Mouse (Mus musculus): Measurements from ENCODE around the gene Mroh8. TPM values are rescaled to one million over a fixed set of nuclear protein-coding genes. Genes with fewer than 3 reads are reported as not detected.

Gene Mroh8
- polyA plus RNA-seq, 1 experiment from 2014 or later, result 0.39 TPM

- no peaks in the 10 kb centered on the region for H3K9me3 ChIP-seq (ENCODE audit: control insufficient read depth, low read length)
- peak within 1 kb of the TSS; percentile 81 for H3K4me3 ChIP-seq (ENCODE audit: low read depth, low read length)
- peak within 1 kb of the TSS; percentile 76 for H3K4me2 ChIP-seq (ENCODE audit: low read depth, severe bottlenecking)
- H3K4me1 ChIP-seq (ENCODE audit: control insufficient read depth, insufficient read depth, low read length), result peaks cover 13% of the 10 kb centered on the region
- DNase-seq (ENCODE audit: low spot score), result peak; percentile 98
- peaks cover 8% of the 10 kb centered on the region for H3K36me3 ChIP-seq (ENCODE audit: control insufficient read depth, insufficient read depth, low read length)
- peak; percentile 100 for ATAC-seq (ENCODE audit: insufficient number of reproducible peaks, low FRiP score, low TSS enrichment, low read depth)
- under 1% methylated on average over 63 of the region's 64 CpGs for WGBS
- no peaks in the 10 kb centered on the region for H3K27me3 ChIP-seq (ENCODE audit: control insufficient read depth, insufficient read depth, low read length)
- H3K27ac ChIP-seq (replicated peaks; ENCODE audit: low read depth, low read length), result peak within 1 kb of the TSS; percentile 90
- H3K9ac ChIP-seq (ENCODE audit: low read length), result peak within 1 kb of the TSS; percentile 95
These were observed 483 bp downstream of the Mroh8 start, which contains the start of gene Rpn2 for GRCm38 (mm10) chr2:157278717-157279415. Gene Rpn2 (plus strand): TSS chr2:157279017.

- Histone ChIP-seq H3K27me3 (ENCODE audit: control insufficient read depth, insufficient read depth, low read length) (no peaks in the 10 kb centered on the region), H3K4me2 (ENCODE audit: low read depth, severe bottlenecking) (no peak overlapping the region), H3K4me1 (ENCODE audit: control insufficient read depth, insufficient read depth, low read length) (0 out of 2 replicates have a peak, but pooled peaks cover 6% of the 10 kb centered on the region), H3K36me3 (ENCODE audit: control insufficient read depth, insufficient read depth, low read length) (no peaks in the 10 kb centered on the region), H3K9me3 (ENCODE audit: control insufficient read depth, low read length) (no peaks in the 10 kb centered on the region), H3K27ac (replicated peaks; ENCODE audit: low read depth, low read length) (0 out of 2 replicates have a peak overlapping the region, but pooled peaks have one; percentile 21), H3K9ac (ENCODE audit: low read length) (no peak overlapping the region), H3K4me3 (ENCODE audit: low read depth, low read length) (no peak overlapping the region)
- DNase-seq (ENCODE audit: low spot score), result no peak
- WGBS, result 59% methylated on average over 6 of the region's 6 CpGs
- no peak for ATAC-seq (ENCODE audit: insufficient number of reproducible peaks, low FRiP score, low TSS enrichment, low read depth)
These were observed 15.5 kb downstream of the Mroh8 start for GRCm38 (mm10) chr2:157263832-157264231.

- WGBS, result 92% methylated on average over 1 of the region's 1 CpGs
- Histone ChIP-seq H3K4me2 (ENCODE audit: low read depth, severe bottlenecking) (no peak overlapping the region), H3K4me1 (ENCODE audit: control insufficient read depth, insufficient read depth, low read length) (0 out of 2 replicates have a peak, but pooled peaks cover 6% of the 10 kb centered on the region), H3K36me3 (ENCODE audit: control insufficient read depth, insufficient read depth, low read length) (no peaks in the 10 kb centered on the region), H3K9me3 (ENCODE audit: control insufficient read depth, low read length) (no peaks in the 10 kb centered on the region), H3K27me3 (ENCODE audit: control insufficient read depth, insufficient read depth, low read length) (no peaks in the 10 kb centered on the region), H3K4me3 (ENCODE audit: low read depth, low read length) (no peak overlapping the region), H3K9ac (ENCODE audit: low read length) (no peak overlapping the region), H3K27ac (replicated peaks; ENCODE audit: low read depth, low read length) (no peak overlapping the region)
- DNase-seq (ENCODE audit: low spot score), result no peak
- no peak for ATAC-seq (ENCODE audit: insufficient number of reproducible peaks, low FRiP score, low TSS enrichment, low read depth)
These were observed 16.2 kb downstream of the Mroh8 start for GRCm38 (mm10) chr2:157263101-157263500.

GRCm38 (mm10) chr2:157262506-157262905, 16.8 kb downstream of the Mroh8 start:
- Histone ChIP-seq H3K27ac (replicated peaks; ENCODE audit: low read depth, low read length) (no peak overlapping the region), H3K9ac (ENCODE audit: low read length) (no peak overlapping the region), H3K4me2 (ENCODE audit: low read depth, severe bottlenecking) (no peak overlapping the region), H3K4me1 (ENCODE audit: control insufficient read depth, insufficient read depth, low read length) (0 out of 2 replicates have a peak, but pooled peaks cover 6% of the 10 kb centered on the region), H3K36me3 (ENCODE audit: control insufficient read depth, insufficient read depth, low read length) (no peaks in the 10 kb centered on the region), H3K9me3 (ENCODE audit: control insufficient read depth, low read length) (no peaks in the 10 kb centered on the region), H3K27me3 (ENCODE audit: control insufficient read depth, insufficient read depth, low read length) (no peaks in the 10 kb centered on the region), H3K4me3 (ENCODE audit: low read depth, low read length) (no peak overlapping the region)
- ATAC-seq (ENCODE audit: insufficient number of reproducible peaks, low FRiP score, low TSS enrichment, low read depth) (no peak), DNase-seq (ENCODE audit: low spot score) (no peak)
- WGBS, result 50% methylated on average over 9 of the region's 9 CpGs

GRCm38 (mm10) chr2:157261930-157262329, 17.4 kb downstream of the Mroh8 start:
- H3K27me3 ChIP-seq (ENCODE audit: control insufficient read depth, insufficient read depth, low read length), result no peaks in the 10 kb centered on the region
- ATAC-seq (ENCODE audit: insufficient number of reproducible peaks, low FRiP score, low TSS enrichment, low read depth) (no peak), DNase-seq (ENCODE audit: low spot score) (no peak)
- 78% methylated on average over 5 of the region's 5 CpGs for WGBS
- H3K4me2 ChIP-seq (ENCODE audit: low read depth, severe bottlenecking), result no peak overlapping the region
- no peaks in the 10 kb centered on the region for H3K9me3 ChIP-seq (ENCODE audit: control insufficient read depth, low read length)
- H3K4me3 ChIP-seq (ENCODE audit: low read depth, low read length), result no peak overlapping the region
- no peaks in the 10 kb centered on the region for H3K36me3 ChIP-seq (ENCODE audit: control insufficient read depth, insufficient read depth, low read length)
- 0 out of 2 replicates have a peak, but pooled peaks cover 6% of the 10 kb centered on the region for H3K4me1 ChIP-seq (ENCODE audit: control insufficient read depth, insufficient read depth, low read length)
- no peak overlapping the region for H3K27ac ChIP-seq (replicated peaks; ENCODE audit: low read depth, low read length)
- H3K9ac ChIP-seq (ENCODE audit: low read length), result no peak overlapping the region

- no peaks in the 10 kb centered on the region for H3K36me3 ChIP-seq (ENCODE audit: control insufficient read depth, insufficient read depth, low read length)
- no peaks in the 10 kb centered on the region for H3K27me3 ChIP-seq (ENCODE audit: control insufficient read depth, insufficient read depth, low read length)
- H3K27ac ChIP-seq (replicated peaks; ENCODE audit: low read depth, low read length), result no peak overlapping the region
- DNase-seq (ENCODE audit: low spot score) (peak; percentile 71), ATAC-seq (ENCODE audit: insufficient number of reproducible peaks, low FRiP score, low TSS enrichment, low read depth) (no peak)
- no peak overlapping the region for H3K4me2 ChIP-seq (ENCODE audit: low read depth, severe bottlenecking)
- no peak overlapping the region for H3K9ac ChIP-seq (ENCODE audit: low read length)
- no peaks in the 10 kb centered on the region for H3K9me3 ChIP-seq (ENCODE audit: control insufficient read depth, low read length)
- 9% methylated on average over 5 of the region's 5 CpGs for WGBS
- H3K4me1 ChIP-seq (ENCODE audit: control insufficient read depth, insufficient read depth, low read length), result 0 out of 2 replicates have a peak, but pooled peaks cover 6% of the 10 kb centered on the region
- H3K4me3 ChIP-seq (ENCODE audit: low read depth, low read length), result no peak overlapping the region
These were observed 19.6 kb downstream of the Mroh8 start for GRCm38 (mm10) chr2:157259720-157260119.

- ATAC-seq (ENCODE audit: insufficient number of reproducible peaks, low FRiP score, low TSS enrichment, low read depth) (no peak), DNase-seq (ENCODE audit: low spot score) (no peak)
- H3K9me3 ChIP-seq (ENCODE audit: control insufficient read depth, low read length), result no peaks in the 10 kb centered on the region
- no peaks in the 10 kb centered on the region for H3K4me1 ChIP-seq (ENCODE audit: control insufficient read depth, insufficient read depth, low read length)
- no peak overlapping the region for H3K4me2 ChIP-seq (ENCODE audit: low read depth, severe bottlenecking)
- no peak overlapping the region for H3K27ac ChIP-seq (replicated peaks; ENCODE audit: low read depth, low read length)
- no peak overlapping the region for H3K9ac ChIP-seq (ENCODE audit: low read length)
- no peaks in the 10 kb centered on the region for H3K36me3 ChIP-seq (ENCODE audit: control insufficient read depth, insufficient read depth, low read length)
- H3K4me3 ChIP-seq (ENCODE audit: low read depth, low read length), result no peak overlapping the region
- H3K27me3 ChIP-seq (ENCODE audit: control insufficient read depth, insufficient read depth, low read length), result no peaks in the 10 kb centered on the region
These were observed 31.2 kb downstream of the Mroh8 start for GRCm38 (mm10) chr2:157248111-157248510.

- H3K27me3 ChIP-seq (ENCODE audit: control insufficient read depth, insufficient read depth, low read length), result no peaks in the 10 kb centered on the region
- DNase-seq (ENCODE audit: low spot score) (no peak), ATAC-seq (ENCODE audit: insufficient number of reproducible peaks, low FRiP score, low TSS enrichment, low read depth) (no peak)
- no peak overlapping the region for H3K4me2 ChIP-seq (ENCODE audit: low read depth, severe bottlenecking)
- no peak overlapping the region for H3K4me3 ChIP-seq (ENCODE audit: low read depth, low read length)
- whole genome bisulfite sequencing, result 74% methylated on average over 2 of the region's 2 CpGs
- H3K4me1 ChIP-seq (ENCODE audit: control insufficient read depth, insufficient read depth, low read length), result no peaks in the 10 kb centered on the region
- no peaks in the 10 kb centered on the region for H3K36me3 ChIP-seq (ENCODE audit: control insufficient read depth, insufficient read depth, low read length)
- H3K27ac ChIP-seq (replicated peaks; ENCODE audit: low read depth, low read length), result no peak overlapping the region
- H3K9me3 ChIP-seq (ENCODE audit: control insufficient read depth, low read length), result no peaks in the 10 kb centered on the region
- no peak overlapping the region for H3K9ac ChIP-seq (ENCODE audit: low read length)
These were observed 33.7 kb downstream of the Mroh8 start for GRCm38 (mm10) chr2:157245603-157246002.

Data from limb, embryonic 11.5 days (tissue).